Mouse (Mus musculus): ENCODE results near the gene Fto. TPM values are rescaled to one million over a fixed set of nuclear protein-coding genes. Genes with fewer than 3 reads are reported as not detected.

Fto gene
- polyA plus RNA-seq, 1 experiment from 2014 or later = 116 TPM

- no peak overlapping the region for H3K4me2 ChIP-seq (replicated peaks)
- no peaks in the 10 kb centered on the region for H3K36me3 ChIP-seq
- no peak overlapping the region for H3K9ac ChIP-seq
- no peak for ATAC-seq (ENCODE audit: low FRiP score)
- WGBS = 28% methylated on average over 4 of the region's 4 CpGs
- H3K27me3 ChIP-seq = no peaks in the 10 kb centered on the region
- peaks cover 48% of the 10 kb centered on the region for H3K4me1 ChIP-seq
- H3K27ac ChIP-seq = no peak overlapping the region
- H3K9me3 ChIP-seq (replicated peaks) = 0 out of 2 replicates have a peak, but pooled peaks cover 4% of the 10 kb centered on the region
- H3K4me3 ChIP-seq = no peak overlapping the region
These were observed 259.3 kb downstream of the Fto start for GRCm38 (mm10) chr8:91572630-91573029.

GRCm38 (mm10) chr8:91575576-91575975 is 262.3 kb downstream of the Fto start:
- Histone ChIP-seq H3K27ac (no peak overlapping the region), H3K4me2 (replicated peaks) (no peak overlapping the region), H3K9ac (no peak overlapping the region), H3K4me1 (peaks cover 34% of the 10 kb centered on the region), H3K36me3 (no peaks in the 10 kb centered on the region), H3K4me3 (no peak overlapping the region), H3K27me3 (no peaks in the 10 kb centered on the region), H3K9me3 (replicated peaks) (0 out of 2 replicates have a peak, but pooled peaks cover 4% of the 10 kb centered on the region)
- ATAC-seq (ENCODE audit: low FRiP score) = no peak
- WGBS = 19% methylated on average over 3 of the region's 3 CpGs

- Histone ChIP-seq H3K4me1 (peaks cover 34% of the 10 kb centered on the region), H3K9ac (no peak overlapping the region), H3K36me3 (no peaks in the 10 kb centered on the region), H3K4me3 (no peak overlapping the region), H3K27me3 (no peaks in the 10 kb centered on the region), H3K27ac (peak overlapping the region; percentile 52), H3K4me2 (replicated peaks) (0 out of 2 replicates have a peak overlapping the region, but pooled peaks have one; percentile 6), H3K9me3 (replicated peaks) (0 out of 2 replicates have a peak, but pooled peaks cover 4% of the 10 kb centered on the region)
- ATAC-seq (ENCODE audit: low FRiP score) = 0 out of 2 replicates have a peak, but pooled peaks have one; percentile 26
- WGBS = 15% methylated on average over 17 of the region's 17 CpGs
These were observed 263.0 kb downstream of the Fto start for GRCm38 (mm10) chr8:91576086-91576917.

- no peaks in the 10 kb centered on the region for H3K27me3 ChIP-seq
- 0 out of 2 replicates have a peak, but pooled peaks cover 4% of the 10 kb centered on the region for H3K9me3 ChIP-seq (replicated peaks)
- H3K27ac ChIP-seq = 0 out of 2 replicates have a peak overlapping the region, but pooled peaks have one; percentile 1
- 18% methylated on average over 6 of the region's 6 CpGs for WGBS
- no peak for ATAC-seq (ENCODE audit: low FRiP score)
- H3K9ac ChIP-seq = no peak overlapping the region
- H3K4me3 ChIP-seq = no peak overlapping the region
- H3K4me2 ChIP-seq (replicated peaks) = no peak overlapping the region
- peaks cover 33% of the 10 kb centered on the region for H3K4me1 ChIP-seq
- H3K36me3 ChIP-seq = no peaks in the 10 kb centered on the region
These were observed 263.6 kb downstream of the Fto start for GRCm38 (mm10) chr8:91576918-91577241.

GRCm38 (mm10) chr8:91577605-91578004 is 264.3 kb downstream of the Fto start:
- no peak overlapping the region for H3K4me3 ChIP-seq
- no peak overlapping the region for H3K27ac ChIP-seq
- H3K4me2 ChIP-seq (replicated peaks) = no peak overlapping the region
- no peak overlapping the region for H3K9ac ChIP-seq
- H3K4me1 ChIP-seq = peaks cover 26% of the 10 kb centered on the region
- 94% methylated on average over 3 of the region's 3 CpGs for WGBS
- H3K27me3 ChIP-seq = no peaks in the 10 kb centered on the region
- ATAC-seq (ENCODE audit: low FRiP score) = no peak
- H3K36me3 ChIP-seq = no peaks in the 10 kb centered on the region
- H3K9me3 ChIP-seq (replicated peaks) = 0 out of 2 replicates have a peak, but pooled peaks cover 4% of the 10 kb centered on the region

- Histone ChIP-seq H3K4me1 (no peaks in the 10 kb centered on the region), H3K9ac (no peak overlapping the region), H3K36me3 (no peaks in the 10 kb centered on the region), H3K4me3 (no peak overlapping the region), H3K27me3 (no peaks in the 10 kb centered on the region), H3K4me2 (replicated peaks) (no peak overlapping the region), H3K9me3 (replicated peaks) (no peaks in the 10 kb centered on the region), H3K27ac (no peak overlapping the region)
- no peak for ATAC-seq (ENCODE audit: low FRiP score)
- WGBS = 90% methylated on average over 11 of the region's 11 CpGs
These were observed 271.5 kb downstream of the Fto start for GRCm38 (mm10) chr8:91584620-91585415.

- Histone ChIP-seq H3K4me1 (peaks cover 28% of the 10 kb centered on the region), H3K9ac (no peak overlapping the region), H3K36me3 (no peaks in the 10 kb centered on the region), H3K9me3 (replicated peaks) (no peaks in the 10 kb centered on the region), H3K27ac (no peak overlapping the region), H3K4me2 (replicated peaks) (no peak overlapping the region), H3K4me3 (no peak overlapping the region), H3K27me3 (no peaks in the 10 kb centered on the region)
- no peak for ATAC-seq (ENCODE audit: low FRiP score)
- 33% methylated on average over 10 of the region's 10 CpGs for WGBS
These were observed 279.2 kb downstream of the Fto start for GRCm38 (mm10) chr8:91592436-91593105.

- Histone ChIP-seq H3K4me2 (replicated peaks) (0 out of 2 replicates have a peak overlapping the region, but pooled peaks have one; percentile 2), H3K36me3 (no peaks in the 10 kb centered on the region), H3K27ac (no peak overlapping the region), H3K27me3 (no peaks in the 10 kb centered on the region), H3K9me3 (replicated peaks) (no peaks in the 10 kb centered on the region), H3K4me3 (no peak overlapping the region), H3K4me1 (peaks cover 28% of the 10 kb centered on the region), H3K9ac (no peak overlapping the region)
- no peak for ATAC-seq (ENCODE audit: low FRiP score)
- WGBS = 53% methylated on average over 12 of the region's 12 CpGs
These were observed 280.0 kb downstream of the Fto start for GRCm38 (mm10) chr8:91593202-91593781.

- no peak overlapping the region for H3K4me2 ChIP-seq (replicated peaks)
- 42% methylated on average over 14 of the region's 14 CpGs for WGBS
- no peaks in the 10 kb centered on the region for H3K36me3 ChIP-seq
- no peak for ATAC-seq (ENCODE audit: low FRiP score)
- H3K9me3 ChIP-seq (replicated peaks) = no peaks in the 10 kb centered on the region
- no peak overlapping the region for H3K9ac ChIP-seq
- H3K27ac ChIP-seq = no peak overlapping the region
- peaks cover 14% of the 10 kb centered on the region for H3K4me1 ChIP-seq
- H3K4me3 ChIP-seq = no peak overlapping the region
- H3K27me3 ChIP-seq = no peaks in the 10 kb centered on the region
These were observed 286.1 kb downstream of the Fto start for GRCm38 (mm10) chr8:91599349-91599837.

- Histone ChIP-seq H3K4me1 (peaks cover 16% of the 10 kb centered on the region), H3K9me3 (replicated peaks) (no peaks in the 10 kb centered on the region), H3K4me3 (no peak overlapping the region), H3K27me3 (0 out of 2 replicates have a peak, but pooled peaks cover 2% of the 10 kb centered on the region), H3K27ac (no peak overlapping the region), H3K4me2 (replicated peaks) (no peak overlapping the region), H3K9ac (no peak overlapping the region), H3K36me3 (no peaks in the 10 kb centered on the region)
- ATAC-seq (ENCODE audit: low FRiP score) = no peak
- WGBS = 90% methylated on average over 9 of the region's 9 CpGs
These were observed 290.4 kb downstream of the Fto start for GRCm38 (mm10) chr8:91603751-91604150.

GRCm38 (mm10) chr8:91605901-91606300 is 292.6 kb downstream of the Fto start:
- Histone ChIP-seq H3K4me3 (no peak overlapping the region), H3K4me1 (peaks cover 8% of the 10 kb centered on the region), H3K9me3 (replicated peaks) (no peaks in the 10 kb centered on the region), H3K36me3 (no peaks in the 10 kb centered on the region), H3K9ac (no peak overlapping the region), H3K4me2 (replicated peaks) (no peak overlapping the region), H3K27me3 (peaks cover 8% of the 10 kb centered on the region; the same call in 1 of the 2 replicates), H3K27ac (no peak overlapping the region)
- no peak for ATAC-seq (ENCODE audit: low FRiP score)
- 81% methylated on average over 8 of the region's 8 CpGs for WGBS

Data from hindbrain, embryonic 12.5 days (tissue).